Mouse (Mus musculus): Measurements from ENCODE around the gene Rufy3.
"Not testable (repeated sequence)": the region's sequence is repeated elsewhere in the genome, so short reads cannot be mapped to it uniquely, and the experiment has no call there.

The Rufy3 gene

DNA sequence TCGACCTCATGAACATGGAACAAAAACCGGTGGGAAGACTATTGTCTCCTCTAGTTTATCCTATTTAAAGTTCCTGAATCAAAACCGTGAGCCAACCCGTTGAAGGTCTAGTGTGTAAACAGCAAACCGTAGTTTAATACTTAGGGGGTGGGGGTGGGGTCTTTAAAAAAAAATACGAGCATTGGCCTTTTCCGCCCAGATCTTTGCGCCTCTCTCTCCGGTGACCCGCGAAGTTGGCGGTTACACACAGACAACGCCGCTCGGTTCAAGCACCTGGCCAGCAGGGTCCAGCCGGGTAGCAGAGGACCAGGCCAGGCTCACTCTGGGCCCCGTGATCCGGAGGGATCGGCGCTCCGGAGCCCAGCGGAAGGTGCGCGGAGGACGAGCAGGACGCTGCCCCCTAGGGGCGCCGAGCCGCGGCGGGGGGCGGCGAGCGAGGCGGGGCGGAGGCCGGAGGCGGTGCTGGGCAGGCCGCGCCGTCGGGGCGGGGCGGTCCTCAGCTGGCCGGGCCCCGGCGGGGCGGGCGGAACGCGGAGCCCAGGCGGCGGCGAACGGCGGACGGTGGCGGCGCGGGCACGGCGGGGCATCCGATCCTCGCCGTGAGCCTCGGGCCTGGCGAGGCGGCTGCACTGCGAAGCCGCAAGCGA is at the start of gene Rufy3:
TSS of gene Rufy3 (plus strand) at position 540 of the 647 bp plus-strand sequence.
- peak; percentile 64 for DNase-seq (ENCODE audit: low read depth, low spot score)

DNA sequence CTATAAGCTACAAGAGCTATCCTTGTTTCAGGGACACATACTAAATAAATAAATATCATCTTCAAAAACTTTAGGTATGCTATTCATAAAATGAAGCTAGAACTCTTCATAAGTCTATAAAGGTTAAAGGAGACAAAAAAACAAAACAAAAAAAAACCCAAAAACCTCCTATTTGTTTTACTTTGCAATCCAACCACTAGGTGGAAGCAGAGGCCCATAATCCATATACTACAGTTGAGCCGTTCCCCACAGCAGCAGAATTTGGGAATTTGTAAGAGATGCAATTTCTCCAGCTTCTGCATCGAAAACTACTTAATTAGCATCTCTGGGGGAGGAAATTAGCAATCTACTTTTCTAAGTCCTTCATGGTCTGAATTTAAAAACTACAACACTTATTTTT is 45.6 kb upstream of the Rufy3 start:
- DNase-seq (ENCODE audit: low read depth, low spot score): peak; percentile 58

DNA sequence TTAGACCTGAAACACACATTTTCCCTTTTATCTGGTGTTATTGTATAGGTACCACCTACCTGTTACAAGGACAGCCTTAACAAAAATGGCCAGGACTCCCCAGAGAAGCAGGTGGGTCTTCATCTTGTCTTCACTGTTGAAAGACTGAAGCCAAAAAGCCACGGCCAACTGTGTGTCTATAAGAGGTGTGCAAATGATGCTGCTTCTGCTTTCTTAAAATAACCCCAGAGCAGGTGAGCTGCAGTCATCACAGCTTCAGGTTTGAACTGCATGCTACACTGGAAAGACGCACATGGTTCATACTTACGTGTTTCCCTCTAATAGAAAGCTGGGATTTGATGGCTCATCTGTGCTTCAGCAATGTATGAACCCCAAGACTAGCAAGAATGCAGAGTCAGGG is 37.2 kb upstream of the Rufy3 start, which contains the start of gene Jchain:
TSS of gene Jchain (minus strand) at position 235 of the 400 bp plus-strand sequence.
- no peak for DNase-seq (ENCODE audit: low read depth, low spot score)

DNA sequence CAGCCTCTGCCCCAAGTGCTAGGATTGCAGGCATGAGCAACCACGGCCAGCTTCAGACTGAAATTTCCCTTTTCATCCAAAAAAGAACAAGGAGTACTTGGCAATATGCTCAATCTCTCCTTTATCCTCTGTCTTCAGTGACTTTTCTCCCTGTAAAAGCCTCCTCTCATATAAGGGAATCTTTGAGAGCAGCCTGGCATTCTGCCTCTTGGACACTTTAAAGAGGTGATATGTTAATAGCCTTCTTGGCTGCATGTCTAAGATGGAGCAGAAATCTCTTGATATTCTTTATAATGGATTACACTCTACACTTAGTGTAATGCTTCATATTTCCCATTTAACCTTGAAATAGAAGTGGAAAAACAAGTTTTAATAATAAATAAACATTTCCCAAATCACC is 33.9 kb upstream of the Rufy3 start:
- DNase-seq (ENCODE audit: low read depth, low spot score): no peak

DNA sequence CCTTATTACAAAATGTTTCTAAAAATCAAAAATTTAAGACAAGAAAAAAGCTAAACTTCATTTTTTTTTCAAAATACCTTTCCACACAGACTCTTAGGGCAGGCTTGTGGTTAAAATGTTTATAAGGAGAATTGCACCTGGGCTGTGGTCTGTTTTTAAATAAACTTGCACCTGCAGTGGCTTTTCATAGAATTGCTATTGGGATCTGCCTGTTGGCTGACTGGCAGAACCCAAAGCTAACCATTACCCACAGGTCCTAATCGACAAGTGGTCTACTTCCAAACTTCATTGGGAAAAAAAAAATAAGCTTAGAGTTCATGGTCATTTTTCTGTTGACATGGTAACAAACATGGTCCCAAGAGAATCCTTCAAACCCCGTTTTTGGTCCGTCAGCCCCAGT is 30.1 kb upstream of the Rufy3 start:
- no peak for DNase-seq (ENCODE audit: low read depth, low spot score)

DNA sequence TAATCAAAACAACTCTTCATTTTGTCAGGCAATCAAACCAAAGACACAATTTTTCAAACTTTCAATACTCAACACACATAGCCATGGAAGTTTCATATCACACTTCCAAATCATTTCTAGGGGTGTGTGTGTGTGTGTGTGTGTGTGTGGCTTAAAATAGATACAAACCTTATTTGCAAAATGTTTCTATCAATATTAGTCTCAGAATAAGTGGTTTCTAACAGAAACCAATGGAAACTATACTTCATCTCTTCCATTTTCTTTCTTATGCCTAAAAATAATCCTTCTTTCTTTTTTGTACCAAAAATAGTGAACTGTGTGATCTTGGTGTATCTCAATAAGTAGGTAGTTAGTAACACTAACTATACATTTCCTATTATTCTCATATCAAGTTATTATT is 24.0 kb upstream of the Rufy3 start:
- DNase-seq (ENCODE audit: low read depth, low spot score): no peak

DNA sequence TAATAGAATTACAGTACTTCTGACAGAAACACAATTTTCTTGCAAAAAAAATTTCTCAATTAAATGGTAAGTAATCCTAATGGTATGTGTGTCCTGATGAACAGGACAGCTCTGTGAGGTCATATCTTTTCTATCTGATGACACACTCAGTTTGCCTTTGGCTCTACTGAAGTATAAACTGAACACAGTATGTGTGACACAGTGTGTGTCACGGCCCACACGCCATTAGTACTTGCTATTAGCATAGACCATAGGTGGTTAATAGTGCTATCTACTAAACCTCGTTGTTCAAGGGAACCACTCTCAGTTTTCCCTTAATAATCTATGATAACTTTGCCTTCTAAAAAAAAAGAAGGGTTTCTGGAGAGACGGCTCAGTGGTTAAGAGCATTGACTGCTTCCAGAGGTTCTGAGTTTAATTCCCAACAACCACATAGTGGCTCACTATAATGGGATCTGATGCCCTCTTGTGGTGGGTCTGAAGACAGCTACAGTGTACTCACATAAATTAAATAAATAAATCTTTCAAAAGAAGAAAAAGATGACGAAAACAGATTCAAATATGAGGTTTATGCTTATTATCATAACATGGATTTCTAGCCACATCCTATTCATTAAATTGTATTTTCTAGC is 22.1 kb upstream of the Rufy3 start:
- DNase-seq (ENCODE audit: low read depth, low spot score): peak; percentile 73

DNA sequence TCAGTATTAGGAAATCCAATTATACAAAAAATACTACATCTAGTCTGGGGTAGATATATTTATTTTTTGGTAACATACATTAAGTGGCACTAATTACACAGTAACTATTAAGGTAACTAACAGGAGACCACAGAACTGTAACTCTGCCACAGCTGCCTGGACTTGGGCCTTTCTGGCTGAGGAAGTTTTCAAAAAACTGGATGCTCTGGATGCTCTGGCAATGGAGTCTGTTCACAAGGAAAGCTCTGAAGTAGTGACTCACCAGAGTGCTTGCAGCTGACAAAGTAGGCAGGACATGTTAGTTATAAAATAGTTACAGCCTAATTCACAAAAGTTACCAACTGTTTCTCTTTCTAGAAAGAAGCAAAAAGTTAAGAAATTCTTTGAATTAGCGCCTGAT is 20.4 kb upstream of the Rufy3 start:
- not testable (repeated sequence) for DNase-seq (ENCODE audit: low read depth, low spot score)

DNA sequence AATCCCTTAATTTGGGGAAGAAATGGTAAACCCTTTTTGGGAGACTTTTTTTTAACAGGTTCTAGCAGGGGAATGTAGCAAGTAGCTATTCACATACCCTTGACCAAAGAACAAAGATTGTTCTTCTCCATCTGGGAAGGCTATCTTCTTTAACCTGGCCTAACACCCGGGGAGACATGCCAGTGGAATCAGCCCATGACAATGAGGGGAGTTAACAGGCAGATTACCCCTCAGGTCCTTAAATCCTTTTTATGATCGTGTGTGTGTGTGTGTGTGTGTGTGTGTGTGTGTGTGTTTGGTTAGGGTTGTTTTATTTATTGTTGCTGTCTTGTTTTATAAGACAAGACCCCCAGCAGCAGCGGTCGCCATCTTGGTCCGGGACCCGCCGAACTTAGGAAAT is 19.3 kb upstream of the Rufy3 start:
- DNase-seq (ENCODE audit: low read depth, low spot score): peak; percentile 56

DNA sequence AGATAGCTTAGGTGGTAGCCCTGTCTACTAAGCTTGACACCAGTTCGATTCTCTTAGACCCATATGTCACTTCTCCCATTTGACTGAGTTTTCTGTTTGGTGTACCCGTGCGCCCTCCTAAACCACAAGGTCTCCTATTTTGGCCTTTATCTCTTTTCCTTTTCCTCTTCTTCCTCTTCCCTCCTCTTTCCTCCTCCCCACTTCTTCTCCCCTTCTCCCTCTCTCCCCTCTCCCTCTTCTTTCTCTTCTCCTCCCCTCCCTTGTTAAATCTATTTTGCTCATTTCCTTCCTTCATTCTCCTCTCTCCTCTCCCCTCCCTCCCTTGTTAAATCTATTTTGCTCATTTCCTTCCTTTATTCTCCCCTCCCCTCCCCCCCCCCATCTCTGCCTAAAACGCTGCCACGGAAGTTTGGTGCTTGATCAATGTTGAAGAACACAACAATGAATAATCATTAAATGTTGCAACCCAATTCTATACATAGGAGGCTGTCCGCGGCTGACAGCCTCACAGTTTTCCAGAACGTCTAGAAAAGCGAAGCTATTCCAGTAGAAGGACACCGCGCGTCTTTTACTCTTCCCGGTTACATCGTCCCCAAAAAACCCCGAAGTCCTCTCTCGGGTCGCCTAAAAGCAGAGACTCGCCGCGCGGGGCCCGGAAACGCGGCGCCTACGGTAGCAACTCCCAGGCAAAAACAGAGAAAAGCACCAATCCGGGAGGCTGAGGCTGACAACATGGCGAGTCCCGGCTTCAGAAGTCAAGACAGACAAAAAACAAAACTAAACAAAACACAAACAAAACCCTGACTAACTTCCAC is 11.4 kb upstream of the Rufy3 start:
- DNase-seq (ENCODE audit: low read depth, low spot score): no peak

DNA sequence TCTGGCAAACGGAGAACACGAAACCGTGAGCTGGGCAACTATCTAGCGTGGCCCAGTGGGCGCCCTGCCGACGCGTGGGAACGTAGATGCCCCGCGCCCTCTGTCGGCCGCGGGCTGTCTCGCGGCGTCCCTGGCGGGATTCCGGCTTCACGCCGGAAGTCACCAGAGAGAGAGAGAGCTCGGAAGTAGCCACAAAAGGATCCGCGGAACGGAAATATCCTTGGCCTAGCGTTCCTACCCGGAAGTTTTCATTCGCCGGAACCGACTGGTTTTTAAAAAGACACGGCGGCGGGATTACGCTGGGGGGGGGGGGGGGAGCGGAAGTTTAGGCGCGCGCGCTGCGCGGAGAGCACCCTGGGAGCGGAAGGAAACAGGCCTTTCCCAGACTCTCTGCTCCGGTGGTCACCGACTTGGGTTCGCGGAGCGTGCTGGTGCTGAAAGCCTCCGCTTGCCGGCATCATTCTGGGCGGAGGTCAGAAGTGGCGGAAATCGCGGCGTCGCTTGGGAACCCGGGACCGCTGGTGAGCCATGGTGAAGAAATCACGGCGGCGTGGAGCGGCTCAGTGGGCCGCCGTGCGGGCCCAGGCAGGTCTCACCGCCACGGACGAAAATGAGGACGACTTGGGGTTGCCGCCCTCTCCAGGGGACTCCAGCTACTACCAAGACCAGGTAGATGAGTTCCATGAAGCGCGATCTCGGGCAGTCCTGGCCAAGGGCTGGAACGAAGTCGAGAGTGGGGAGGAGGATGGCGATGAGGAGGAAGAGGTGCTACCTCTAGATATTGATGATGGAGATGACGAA is 10.6 kb upstream of the Rufy3 start, which contains the start of gene Utp3:
TSS of gene Utp3 (plus strand) at position 377 of the 801 bp plus-strand sequence.
- peak; percentile 99 for DNase-seq (ENCODE audit: low read depth, low spot score)

DNA sequence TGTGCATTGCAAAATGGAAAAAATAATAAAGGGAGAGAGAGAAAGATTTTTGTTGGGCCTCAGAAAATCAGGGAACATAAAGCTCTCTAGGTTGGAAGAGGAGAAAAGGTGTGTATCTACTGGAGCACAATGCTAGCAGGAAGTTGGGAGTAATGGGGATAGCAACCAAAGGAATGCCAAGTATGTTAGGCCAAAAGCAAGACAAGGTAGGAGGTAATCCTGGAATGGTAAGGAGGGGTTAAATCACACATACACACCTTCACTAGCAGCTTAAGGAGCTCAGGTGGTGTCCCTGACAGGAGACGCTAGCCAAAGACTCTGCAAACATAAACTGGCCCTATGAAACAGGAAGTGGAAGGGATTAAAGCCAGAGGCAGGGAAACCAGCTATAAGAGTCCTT is 5.8 kb upstream of the Rufy3 start:
- peak; percentile 56 for DNase-seq (ENCODE audit: low read depth, low spot score)

DNA sequence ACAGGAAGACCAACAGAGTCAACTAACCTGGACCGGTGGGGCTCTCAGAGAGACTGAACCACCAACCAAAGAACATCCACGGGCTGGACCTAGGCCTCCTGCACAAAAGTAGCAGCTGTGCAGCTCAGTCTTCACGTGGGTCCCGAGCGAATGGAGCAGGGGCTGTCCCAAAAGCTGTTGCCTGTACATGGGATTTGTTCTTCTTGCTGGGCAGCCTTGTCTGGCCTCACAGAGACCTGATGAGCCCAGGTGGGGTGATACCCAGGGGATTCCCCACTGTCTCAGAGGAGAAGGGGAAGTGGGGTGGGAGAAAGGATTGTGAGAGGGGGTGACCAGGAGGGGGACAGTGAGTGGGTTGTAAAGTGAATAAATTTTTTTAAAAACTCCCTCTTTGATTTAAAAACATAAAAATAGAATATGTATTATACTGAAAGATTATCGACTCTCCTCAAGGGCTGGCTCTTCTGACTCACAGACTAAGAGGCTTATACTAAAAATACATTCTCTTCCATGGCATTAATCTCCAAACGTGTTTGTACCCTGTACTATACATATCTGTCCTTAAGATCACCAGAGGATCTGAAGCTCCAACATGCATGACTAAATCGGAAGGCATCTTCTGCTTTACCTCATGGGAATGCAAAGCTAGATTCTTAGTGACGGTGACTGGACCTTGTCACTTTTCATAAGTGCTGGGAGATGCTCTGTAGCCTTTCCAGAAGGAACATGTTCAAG is 3.6 kb upstream of the Rufy3 start:
- no peak for DNase-seq (ENCODE audit: low read depth, low spot score)

DNA sequence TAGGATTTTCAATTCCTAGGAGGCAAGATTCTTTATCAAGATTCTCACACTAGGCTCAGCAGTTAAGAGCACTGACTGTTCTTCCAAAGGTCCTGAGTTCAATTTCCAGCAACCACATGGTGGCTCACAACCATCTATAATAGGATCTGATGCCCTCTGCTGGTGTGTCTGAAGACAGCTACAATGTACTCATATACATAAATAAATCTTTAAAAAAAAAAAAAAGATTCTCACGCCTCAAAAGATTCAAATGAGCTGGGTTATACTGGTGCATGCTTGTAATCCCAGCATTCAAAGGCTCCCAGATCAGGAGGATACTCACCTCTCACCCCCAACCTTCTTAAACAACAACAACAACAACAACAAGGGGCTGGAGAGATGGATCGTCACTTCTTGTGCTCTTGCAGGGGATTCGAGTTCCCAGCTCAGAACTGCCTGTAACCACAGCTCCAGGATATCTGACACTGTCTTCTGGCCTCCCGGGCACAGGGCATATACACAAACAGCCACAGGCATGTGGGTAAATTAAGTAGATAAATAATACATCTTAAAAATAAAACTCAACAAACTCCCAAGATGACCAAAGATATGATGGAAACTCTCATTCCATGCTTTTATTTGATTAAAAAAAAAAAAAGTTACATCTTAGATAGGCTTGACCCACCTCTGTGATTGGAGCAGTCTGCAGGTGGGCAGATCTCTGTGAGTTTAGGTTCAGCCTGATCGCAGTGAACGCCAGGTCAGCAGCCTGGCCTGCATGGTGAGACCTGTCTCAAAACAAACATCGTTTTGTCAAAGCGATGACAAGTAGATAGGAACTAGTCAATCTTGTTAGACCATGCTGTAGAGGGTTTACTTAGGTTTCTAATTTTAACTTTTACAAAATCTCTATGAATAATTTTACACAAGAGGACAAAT is 1.7 kb upstream of the Rufy3 start:
- no peak for DNase-seq (ENCODE audit: low read depth, low spot score)

DNA sequence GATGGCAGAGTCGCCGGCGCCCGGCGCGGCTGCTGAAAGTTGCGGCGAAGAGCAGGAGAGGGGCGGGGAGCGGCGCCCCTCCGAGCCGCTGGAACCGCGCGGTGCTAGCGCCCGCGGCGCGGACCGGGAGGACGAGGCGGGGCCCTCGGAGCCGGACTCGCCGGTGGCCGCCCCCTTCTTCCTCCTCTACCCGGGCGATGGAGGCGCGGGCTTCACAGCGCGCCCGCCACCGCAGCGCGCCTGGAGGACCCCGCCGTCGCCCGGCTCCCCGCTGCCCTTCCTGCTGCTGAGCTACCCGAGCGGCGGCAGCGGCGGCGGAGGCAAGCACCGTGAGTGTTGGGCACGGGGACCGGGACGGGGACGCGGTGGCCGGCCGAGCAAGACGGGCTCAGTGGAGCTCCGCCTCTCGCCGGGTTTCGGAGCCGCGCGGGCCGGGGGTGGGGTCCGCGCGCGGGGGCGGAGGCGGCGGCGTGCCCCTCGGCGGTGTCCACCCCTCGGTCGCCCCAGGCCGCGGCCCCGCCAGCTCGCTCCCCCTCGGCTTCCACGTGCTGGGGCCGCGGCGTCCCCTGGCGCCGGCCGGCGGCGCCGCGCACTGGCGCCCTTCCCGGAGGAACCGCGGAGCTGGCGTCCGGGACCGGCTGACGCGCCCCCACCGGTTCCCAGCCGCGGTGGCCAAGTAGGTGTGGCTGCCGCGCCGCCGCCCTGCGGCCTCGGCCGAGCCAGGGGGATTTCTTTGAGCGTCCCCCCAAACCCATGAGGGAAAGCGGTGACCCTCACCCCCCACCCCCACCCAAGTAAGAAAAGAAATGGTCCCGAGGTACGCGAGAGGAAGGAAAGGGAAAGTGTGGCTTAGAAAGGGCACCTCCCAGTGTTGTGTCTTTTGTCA is 551 bp downstream of the Rufy3 start:
- peak; percentile 57 for DNase-seq (ENCODE audit: low read depth, low spot score)

DNA sequence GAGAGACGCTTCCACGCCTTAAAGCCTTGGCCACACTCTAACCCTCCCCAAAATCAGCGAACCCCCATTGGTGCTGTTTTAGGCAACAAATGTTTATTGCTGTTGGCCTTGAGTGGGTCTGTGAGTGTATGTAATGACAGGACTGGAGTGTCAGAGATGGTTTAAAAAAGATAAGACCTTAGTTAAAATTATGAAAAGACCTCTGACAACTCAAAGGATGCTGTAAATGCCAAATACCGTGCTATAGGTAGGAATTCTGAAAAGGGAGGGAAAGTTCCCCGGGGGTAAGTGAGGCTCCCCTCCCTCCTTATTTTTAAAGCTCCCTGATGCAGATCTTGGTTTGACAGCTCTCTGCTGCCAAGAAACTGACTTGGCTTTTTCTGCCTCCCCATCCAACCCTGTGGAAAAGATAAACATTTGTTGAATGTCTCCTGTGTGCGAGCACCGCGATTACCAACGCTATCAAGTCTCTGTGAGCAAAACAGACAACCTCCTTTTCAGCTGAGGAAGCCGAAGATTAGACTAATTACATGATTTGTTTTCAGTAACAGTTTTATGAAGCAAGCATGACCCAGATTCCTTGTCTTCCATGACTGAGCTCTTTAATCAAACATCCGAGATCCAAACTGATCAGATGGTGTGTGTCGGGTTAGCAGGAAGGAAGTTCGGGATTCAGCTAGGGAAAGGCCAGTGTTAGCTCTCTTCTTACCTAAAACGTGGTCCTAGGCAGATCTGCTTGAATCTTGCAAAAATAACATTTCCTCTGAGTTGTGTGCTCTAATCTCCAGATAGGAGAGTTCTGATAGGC is 1.4 kb downstream of the Rufy3 start:
- no peak for DNase-seq (ENCODE audit: low read depth, low spot score)

DNA sequence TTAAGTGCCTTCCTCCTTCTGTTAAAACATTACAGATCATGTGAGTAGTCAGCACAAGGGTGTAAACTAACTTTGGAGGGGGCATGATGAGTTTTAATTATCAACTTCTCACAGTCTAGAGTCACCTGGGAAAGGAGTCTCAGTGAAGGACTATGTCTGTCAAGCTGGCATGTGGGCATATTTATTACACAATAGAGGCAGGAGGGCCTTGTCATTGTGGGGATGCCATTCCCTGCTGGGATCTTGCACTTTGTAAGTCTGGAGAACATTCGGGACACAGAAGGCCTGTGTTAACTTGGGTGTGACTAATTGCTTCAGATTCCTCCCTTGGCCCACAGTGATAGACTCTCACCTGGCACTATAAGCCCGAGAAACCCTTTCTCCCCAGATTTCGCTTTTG is 4.7 kb downstream of the Rufy3 start:
- DNase-seq (ENCODE audit: low read depth, low spot score): no peak

DNA sequence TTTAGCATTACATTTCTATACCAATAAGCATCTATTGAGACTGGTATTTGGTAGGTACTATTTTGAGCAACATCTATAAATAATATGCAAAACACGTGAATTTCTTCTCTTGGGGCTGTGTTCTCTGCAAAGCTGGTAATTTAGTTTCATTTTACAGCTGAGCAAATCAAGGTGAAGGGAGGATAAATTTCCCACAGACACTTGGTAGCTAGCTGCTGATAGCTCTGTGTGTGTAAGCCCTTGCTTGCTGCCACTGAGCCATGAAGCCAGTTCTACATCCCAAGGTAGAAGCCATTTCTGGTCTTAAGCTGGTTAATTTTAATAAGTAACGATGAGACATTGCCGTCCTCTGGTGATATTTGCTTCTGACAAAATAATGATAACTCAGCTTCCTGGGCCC is 10.0 kb downstream of the Rufy3 start:
- DNase-seq (ENCODE audit: low read depth, low spot score): no peak
